Mouse (Mus musculus): ENCODE data around the gene Klhl11. TPM values are rescaled to one million over a fixed set of nuclear protein-coding genes. Genes with fewer than 3 reads are reported as not detected.

The Klhl11 gene
- polyA plus RNA-seq, 1 experiment = 8.0 TPM

DNA sequence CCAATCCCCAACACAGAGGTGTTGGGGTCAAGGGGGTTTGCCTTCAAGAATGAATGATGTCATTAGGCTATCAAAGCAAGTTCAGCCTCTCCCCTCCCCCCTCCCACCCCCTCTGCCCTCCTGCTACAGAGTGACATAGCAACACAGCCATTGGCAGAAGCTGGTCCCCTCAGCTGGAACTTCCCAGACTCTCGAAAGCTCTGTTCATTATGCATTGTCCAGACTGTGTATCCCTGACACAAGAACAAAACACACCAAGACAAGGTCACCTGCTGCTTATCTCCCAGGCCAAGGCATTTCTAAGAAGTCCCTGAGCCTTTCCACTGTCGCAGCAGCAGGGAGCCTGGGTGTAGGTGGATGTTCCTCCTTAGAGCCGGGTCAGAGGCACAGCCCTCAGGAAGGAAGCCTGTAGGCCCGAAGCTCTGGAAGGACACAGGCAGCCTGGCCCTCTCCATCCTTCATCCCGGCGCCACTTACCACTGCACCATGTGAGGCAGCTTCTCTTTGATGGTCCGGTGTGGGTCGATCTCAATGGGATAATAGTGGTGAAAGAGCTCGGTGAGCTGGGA is 36.8 kb downstream of the Klhl11 start:
- Histone ChIP-seq H3K27me3 (ENCODE audit: control insufficient read depth, insufficient read depth, low read length) (no peaks in the 10 kb centered on the region), H3K36me3 (ENCODE audit: control insufficient read depth, insufficient read depth, low read length) (peaks cover 35% of the 10 kb centered on the region), H3K4me3 (ENCODE audit: control insufficient read depth, insufficient read depth, low read length) (no peak overlapping the region), H3K27ac (ENCODE audit: control insufficient read depth, insufficient read depth, low read length) (no peak overlapping the region), H3K4me1 (replicated peaks; ENCODE audit: control insufficient read depth, insufficient read depth, low read length) (peaks cover 6% of the 10 kb centered on the region)
- DNase-seq = no peak
- TF ChIP-seq CTCF (IDR thresholded peaks at IDR 0.05; ENCODE audit: borderline replicate concordance, control insufficient read depth, extremely low read depth, insufficient read depth, low read length, poor library complexity) = no peak
- TF ChIP-seq POLR2A (IDR thresholded peaks at IDR 0.05; ENCODE audit: control insufficient read depth, extremely low read depth, insufficient read depth, low read length, poor library complexity) = no peak
- WGBS = 96% methylated on average over 9 of the region's 9 CpGs

DNA sequence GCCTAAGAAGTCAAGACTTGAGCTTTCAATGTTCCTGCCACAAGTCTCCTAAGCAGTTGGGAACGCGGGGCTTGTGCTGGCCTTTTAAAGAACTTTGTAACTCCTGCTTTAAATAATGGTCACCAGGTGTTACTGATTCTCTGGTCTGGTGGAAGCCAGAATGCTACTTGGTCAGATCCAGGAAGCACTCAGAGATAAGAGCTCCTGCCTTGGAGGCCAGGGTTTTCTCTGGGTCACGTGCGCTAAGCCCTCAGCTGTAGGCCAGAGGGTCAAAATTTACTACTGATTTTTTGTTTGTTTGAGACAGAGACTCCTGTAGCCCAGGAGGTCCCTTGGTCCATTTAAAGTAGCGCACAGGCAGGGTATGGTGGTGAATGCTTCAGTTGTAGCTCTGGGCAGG is 40.5 kb downstream of the Klhl11 start:
- Histone ChIP-seq H3K36me3 (ENCODE audit: control insufficient read depth, insufficient read depth, low read length) (peaks cover 43% of the 10 kb centered on the region), H3K4me1 (replicated peaks; ENCODE audit: control insufficient read depth, insufficient read depth, low read length) (no peaks in the 10 kb centered on the region), H3K27ac (ENCODE audit: control insufficient read depth, insufficient read depth, low read length) (no peak overlapping the region), H3K27me3 (ENCODE audit: control insufficient read depth, insufficient read depth, low read length) (no peaks in the 10 kb centered on the region), H3K4me3 (ENCODE audit: control insufficient read depth, insufficient read depth, low read length) (no peak overlapping the region)
- TF ChIP-seq POLR2A (IDR thresholded peaks at IDR 0.05; ENCODE audit: control insufficient read depth, extremely low read depth, insufficient read depth, low read length, poor library complexity) = no peak
- TF ChIP-seq CTCF (IDR thresholded peaks at IDR 0.05; ENCODE audit: borderline replicate concordance, control insufficient read depth, extremely low read depth, insufficient read depth, low read length, poor library complexity) = no peak
- WGBS = 98% methylated on average over 5 of the region's 5 CpGs
- DNase-seq = no peak

GRCm38 (mm10) chr11:100430052-100430451 is 42.5 kb downstream of the Klhl11 start:
- no peaks in the 10 kb centered on the region for H3K27me3 ChIP-seq (ENCODE audit: control insufficient read depth, insufficient read depth, low read length)
- H3K27ac ChIP-seq (ENCODE audit: control insufficient read depth, insufficient read depth, low read length) = no peak overlapping the region
- DNase-seq = no peak
- H3K36me3 ChIP-seq (ENCODE audit: control insufficient read depth, insufficient read depth, low read length) = peaks cover 34% of the 10 kb centered on the region
- 96% methylated on average over 7 of the region's 7 CpGs for WGBS
- no peak overlapping the region for H3K4me3 ChIP-seq (ENCODE audit: control insufficient read depth, insufficient read depth, low read length)
- no peak for TF ChIP-seq CTCF (IDR thresholded peaks at IDR 0.05; ENCODE audit: borderline replicate concordance, control insufficient read depth, extremely low read depth, insufficient read depth, low read length, poor library complexity)
- TF ChIP-seq POLR2A (IDR thresholded peaks at IDR 0.05; ENCODE audit: control insufficient read depth, extremely low read depth, insufficient read depth, low read length, poor library complexity) = no peak
- H3K4me1 ChIP-seq (replicated peaks; ENCODE audit: control insufficient read depth, insufficient read depth, low read length) = no peaks in the 10 kb centered on the region

GRCm38 (mm10) chr11:100428612-100429199 is 43.8 kb downstream of the Klhl11 start:
- 91% methylated on average over 9 of the region's 9 CpGs for WGBS
- no peak for DNase-seq
- TF ChIP-seq CTCF (IDR thresholded peaks at IDR 0.05; ENCODE audit: borderline replicate concordance, control insufficient read depth, extremely low read depth, insufficient read depth, low read length, poor library complexity) (no peak), POLR2A (IDR thresholded peaks at IDR 0.05; ENCODE audit: control insufficient read depth, extremely low read depth, insufficient read depth, low read length, poor library complexity) (no peak)
- Histone ChIP-seq H3K27me3 (ENCODE audit: control insufficient read depth, insufficient read depth, low read length) (no peaks in the 10 kb centered on the region), H3K4me1 (replicated peaks; ENCODE audit: control insufficient read depth, insufficient read depth, low read length) (no peaks in the 10 kb centered on the region), H3K4me3 (ENCODE audit: control insufficient read depth, insufficient read depth, low read length) (no peak overlapping the region), H3K36me3 (ENCODE audit: control insufficient read depth, insufficient read depth, low read length) (peaks cover 26% of the 10 kb centered on the region), H3K27ac (ENCODE audit: control insufficient read depth, insufficient read depth, low read length) (no peak overlapping the region)

DNA sequence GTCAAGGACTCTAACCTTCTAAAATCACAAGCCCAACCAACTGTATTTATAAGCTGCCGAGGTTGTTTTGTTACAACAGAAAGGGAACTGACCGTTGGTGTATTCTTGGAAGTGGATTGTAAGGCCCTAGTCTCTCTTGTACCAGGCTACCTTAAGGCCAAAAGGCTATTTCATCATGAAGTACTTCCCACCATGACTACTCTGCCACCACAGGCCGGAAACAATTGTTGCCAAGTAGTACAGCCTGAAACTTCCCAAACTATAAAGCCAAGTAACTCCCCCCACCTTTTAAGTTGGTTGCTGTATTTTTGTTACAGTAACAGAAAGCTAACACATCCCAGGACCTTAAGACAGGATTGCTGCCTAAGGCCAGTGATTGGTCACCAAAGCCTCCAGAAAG is 45.7 kb downstream of the Klhl11 start:
- H3K27ac ChIP-seq (ENCODE audit: control insufficient read depth, insufficient read depth, low read length) = no peak overlapping the region
- TF ChIP-seq CTCF (IDR thresholded peaks at IDR 0.05; ENCODE audit: borderline replicate concordance, control insufficient read depth, extremely low read depth, insufficient read depth, low read length, poor library complexity) (no peak), POLR2A (IDR thresholded peaks at IDR 0.05; ENCODE audit: control insufficient read depth, extremely low read depth, insufficient read depth, low read length, poor library complexity) (no peak)
- H3K27me3 ChIP-seq (ENCODE audit: control insufficient read depth, insufficient read depth, low read length) = no peaks in the 10 kb centered on the region
- 91% methylated on average over 3 of the region's 3 CpGs for WGBS
- H3K4me3 ChIP-seq (ENCODE audit: control insufficient read depth, insufficient read depth, low read length) = no peak overlapping the region
- DNase-seq = no peak
- H3K36me3 ChIP-seq (ENCODE audit: control insufficient read depth, insufficient read depth, low read length) = peaks cover 22% of the 10 kb centered on the region
- peaks cover 10% of the 10 kb centered on the region for H3K4me1 ChIP-seq (replicated peaks; ENCODE audit: control insufficient read depth, insufficient read depth, low read length)

DNA sequence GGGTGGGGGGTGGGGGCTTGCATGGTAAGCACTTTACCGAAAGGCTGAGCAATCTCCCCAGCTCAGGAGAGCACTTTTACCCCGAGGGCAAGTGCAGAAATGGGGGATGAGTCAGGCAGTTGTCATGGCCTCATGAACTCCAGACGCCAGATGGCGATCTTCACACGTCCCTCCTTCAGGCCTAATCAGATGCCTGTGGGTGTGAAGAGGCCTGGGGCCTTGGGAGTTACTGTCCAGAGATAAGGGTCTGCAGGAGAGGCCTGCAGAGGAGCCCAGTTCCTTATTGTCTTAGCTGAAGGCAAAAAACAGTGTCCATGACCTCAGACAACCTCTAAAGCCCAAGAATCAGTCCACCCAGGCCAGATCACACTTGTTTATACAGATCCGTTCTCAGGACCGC is 46.7 kb downstream of the Klhl11 start:
- DNase-seq = peak; percentile 68
- H3K36me3 ChIP-seq (ENCODE audit: control insufficient read depth, insufficient read depth, low read length) = peaks cover 18% of the 10 kb centered on the region

More for the DNA sequence above, 46.7 kb downstream of the Klhl11 start:
- Histone ChIP-seq H3K4me3 (ENCODE audit: control insufficient read depth, insufficient read depth, low read length) (no peak overlapping the region), H3K27ac (ENCODE audit: control insufficient read depth, insufficient read depth, low read length) (no peak overlapping the region), H3K4me1 (replicated peaks; ENCODE audit: control insufficient read depth, insufficient read depth, low read length) (peaks cover 10% of the 10 kb centered on the region), H3K27me3 (ENCODE audit: control insufficient read depth, insufficient read depth, low read length) (no peaks in the 10 kb centered on the region)
- TF ChIP-seq CTCF (IDR thresholded peaks at IDR 0.05; ENCODE audit: borderline replicate concordance, control insufficient read depth, extremely low read depth, insufficient read depth, low read length, poor library complexity) (0 out of 2 replicates have a peak, but pooled peaks have one; percentile 34), POLR2A (IDR thresholded peaks at IDR 0.05; ENCODE audit: control insufficient read depth, extremely low read depth, insufficient read depth, low read length, poor library complexity) (no peak)
- 73% methylated on average over 7 of the region's 7 CpGs for WGBS
